Mouse (Mus musculus) MEL (cell line): Measurements from ENCODE around the gene Gm45213. TPM values are rescaled to one million over a fixed set of nuclear protein-coding genes. Genes with fewer than 3 reads are reported as not detected.

Experiments used
- DNase-seq: peaks from one replicate; pipeline ENCODE4 v3.0.0; 2011; ENCODE audit warnings: low read depth, low spot score
- H3K27ac ChIP-seq: 2 replicates; pipeline ENCODE4 v1.5.1; 2012; ENCODE audit warnings: low read depth, mild to moderate bottlenecking, control low read depth, low read length, moderate library complexity; ENCODE audit not compliant: control insufficient read depth
- H3K27me3 ChIP-seq, 2 experiments: fragments of 150-350 bp in 1 of 2; sonication (generic) in 1 of 2; 2 replicates each; pipeline ENCODE4 v1.6.1; 2012; ENCODE audit warnings: low read length in 2 of 2, mild to moderate bottlenecking in 2 of 2, improper control_type of control experiment in 1 of 2, moderate library complexity in 1 of 2; ENCODE audit not compliant: insufficient read depth in 2 of 2, control insufficient read depth in 1 of 2
- H3K36me3 ChIP-seq, 2 experiments: 2 replicates each; pipeline ENCODE4 v1.6.1; 2012 to 2014; ENCODE audit warnings: low read length in 2 of 2, improper control_type of control experiment in 1 of 2, inconsistent platforms in 1 of 2, mild to moderate bottlenecking in 1 of 2; ENCODE audit not compliant: insufficient read depth in 2 of 2, control insufficient read depth in 1 of 2
- H3K4me1 ChIP-seq, 2 experiments: fragments of 150-350 bp in 1 of 2; sonication (generic) in 1 of 2; 2 replicates each; pipeline ENCODE4 v1.6.1; 2012; ENCODE audit warnings: low read length in 2 of 2, improper control_type of control experiment in 1 of 2, mild to moderate bottlenecking in 1 of 2; ENCODE audit not compliant: insufficient read depth in 2 of 2, control insufficient read depth in 1 of 2
- H3K4me3 ChIP-seq, 2 experiments: fragments of 150-350 bp in 1 of 2; sonication (generic) in 1 of 2; 2 replicates each; pipeline ENCODE4 v1.5.1; 2012; ENCODE audit warnings: low read depth in 2 of 2, low read length in 2 of 2, mild to moderate bottlenecking in 2 of 2, moderate library complexity in 2 of 2, control low read depth in 1 of 2, improper control_type of control experiment in 1 of 2; ENCODE audit not compliant: control insufficient read depth in 1 of 2, insufficient read depth in 1 of 2
- H3K79me2 ChIP-seq: 2 replicates; pipeline ENCODE4 v1.6.1; 2012; ENCODE audit warnings: mild to moderate bottlenecking, low read length, moderate library complexity; ENCODE audit not compliant: control insufficient read depth, poor library complexity, insufficient read depth
- H3K9ac ChIP-seq: 2 replicates; pipeline ENCODE4 v1.6.1; 2012; ENCODE audit warnings: low read depth, mild to moderate bottlenecking, control low read depth, low read length, moderate library complexity; ENCODE audit not compliant: control insufficient read depth, poor library complexity, severe bottlenecking
- H3K9me3 ChIP-seq: fragments of 150-350 bp; sonication (generic); replicated peaks from 2 replicates; pipeline ENCODE4 v1.6.1; 2012; ENCODE audit warnings: mild to moderate bottlenecking, low read length, improper control_type of control experiment, moderate library complexity; ENCODE audit not compliant: insufficient read depth
- CTCF ChIP-seq, 3 experiments: IDR thresholded peaks in 2 of 3; conservative IDR thresholded peaks in 1 of 3; 2 replicates each; pipeline ENCODE4 v1.5.1; 2011 to 2012; ENCODE audit warnings: low read length in 3 of 3, low read depth in 2 of 3, mild to moderate bottlenecking in 2 of 3, improper control_type of control experiment in 1 of 3, inconsistent platforms in 1 of 3, mixed read lengths in 1 of 3, moderate library complexity in 1 of 3; ENCODE audit not compliant: control insufficient read depth in 1 of 3, insufficient read depth in 1 of 3, poor library complexity in 1 of 3, severe bottlenecking in 1 of 3
- ELF1 ChIP-seq: IDR thresholded peaks from 2 replicates; pipeline ENCODE4 v1.6.1; 2014; ENCODE audit warnings: low read depth, mild to moderate bottlenecking, inconsistent platforms, low read length, improper control_type of control experiment, moderate library complexity
- GABPA ChIP-seq: IDR thresholded peaks from 2 replicates; pipeline ENCODE4 v1.6.1; 2012; ENCODE audit warnings: low read depth, mild to moderate bottlenecking, inconsistent platforms, low read length, improper control_type of control experiment, moderate library complexity
- GATA1 ChIP-seq: IDR thresholded peaks from 2 replicates; pipeline ENCODE4 v1.6.1; 2011; ENCODE audit warnings: low read depth, low read length, improper control_type of control experiment
- HCFC1 ChIP-seq: IDR thresholded peaks from 2 replicates; pipeline ENCODE4 v1.6.1; 2012; ENCODE audit warnings: low read depth, mild to moderate bottlenecking, inconsistent platforms, low read length, improper control_type of control experiment, moderate library complexity
- KAT2A ChIP-seq: conservative IDR thresholded peaks from 2 replicates; pipeline ENCODE4 v1.6.1; 2012; ENCODE audit warnings: low read depth, low read length, improper control_type of control experiment, inconsistent platforms
- MAFK ChIP-seq: IDR thresholded peaks from 2 replicates; pipeline ENCODE4 v1.6.1; 2011; ENCODE audit warnings: low read depth, mild to moderate bottlenecking, low read length, improper control_type of control experiment, borderline replicate concordance
- MAZ ChIP-seq: IDR thresholded peaks from 2 replicates; pipeline ENCODE4 v1.6.1; 2012; ENCODE audit warnings: low read depth, mild to moderate bottlenecking, inconsistent platforms, low read length, improper control_type of control experiment
- MYC ChIP-seq: IDR thresholded peaks from 2 replicates; pipeline ENCODE4 v1.6.1; 2011; ENCODE audit warnings: low read depth, mild to moderate bottlenecking, low read length, improper control_type of control experiment, moderate library complexity
- NELFE ChIP-seq: IDR thresholded peaks from 2 replicates; pipeline ENCODE4 v1.6.1; 2011; ENCODE audit warnings: low read depth, low read length, improper control_type of control experiment
- NRF1 ChIP-seq: IDR thresholded peaks from 2 replicates; pipeline ENCODE4 v1.6.1; 2014; ENCODE audit warnings: low read depth, mild to moderate bottlenecking, inconsistent platforms, low read length, improper control_type of control experiment, moderate library complexity; ENCODE audit not compliant: poor library complexity, insufficient read depth, severe bottlenecking
- POLR2A ChIP-seq, 2 experiments: IDR thresholded peaks; 2 replicates each; pipeline ENCODE4 v1.6.1; 2011 to 2012; ENCODE audit warnings: low read length in 2 of 2, mild to moderate bottlenecking in 2 of 2, control low read depth in 1 of 2, improper control_type of control experiment in 1 of 2, low read depth in 1 of 2, moderate library complexity in 1 of 2; ENCODE audit not compliant: control insufficient read depth in 1 of 2, insufficient read depth in 1 of 2, poor library complexity in 1 of 2
- POLR2AphosphoS5 ChIP-seq: IDR thresholded peaks from 2 replicates; pipeline ENCODE4 v1.6.1; 2012; ENCODE audit warnings: low read depth, borderline replicate concordance, mild to moderate bottlenecking, inconsistent platforms, low read length, moderate library complexity, mixed read lengths
- RAD21 ChIP-seq: IDR thresholded peaks from 2 replicates; pipeline ENCODE4 v1.6.1; 2011; ENCODE audit warnings: mild to moderate bottlenecking, low read depth, low read length, improper control_type of control experiment
- RCOR1 ChIP-seq: IDR thresholded peaks from 2 replicates; pipeline ENCODE4 v1.6.1; 2012; ENCODE audit warnings: low read depth, mild to moderate bottlenecking, inconsistent platforms, low read length, improper control_type of control experiment
- SIN3A ChIP-seq: IDR thresholded peaks from 2 replicates; pipeline ENCODE4 v1.6.1; 2012; ENCODE audit warnings: low read length, improper control_type of control experiment, inconsistent platforms
- SMC3 ChIP-seq: IDR thresholded peaks from 2 replicates; pipeline ENCODE4 v1.6.1; 2011; ENCODE audit warnings: low read depth, low read length, improper control_type of control experiment
- TAL1 ChIP-seq: IDR thresholded peaks from 2 replicates; pipeline ENCODE4 v1.6.1; 2012; ENCODE audit warnings: mild to moderate bottlenecking, inconsistent platforms, low read length, moderate library complexity, mixed read lengths
- TBP ChIP-seq: IDR thresholded peaks from 2 replicates; pipeline ENCODE4 v1.8.0; 2011; ENCODE audit warnings: low read depth, low read length, improper control_type of control experiment
- TCF12 ChIP-seq: IDR thresholded peaks from 2 replicates; pipeline ENCODE4 v1.6.1; 2014; ENCODE audit warnings: low read depth, mild to moderate bottlenecking, inconsistent platforms, low read length, improper control_type of control experiment, moderate library complexity
- UBTF ChIP-seq: IDR thresholded peaks from 2 replicates; pipeline ENCODE4 v1.6.1; 2012; ENCODE audit warnings: low read depth, mild to moderate bottlenecking, inconsistent platforms, low read length, improper control_type of control experiment, moderate library complexity, borderline replicate concordance; ENCODE audit not compliant: insufficient read depth
- USF2 ChIP-seq, 2 experiments: IDR thresholded peaks; 2 replicates each; pipeline ENCODE4 v1.6.1; 2011 to 2012; ENCODE audit warnings: improper control_type of control experiment in 2 of 2, low read length in 2 of 2, borderline replicate concordance in 1 of 2, inconsistent platforms in 1 of 2, low read depth in 1 of 2, mild to moderate bottlenecking in 1 of 2; ENCODE audit not compliant: insufficient read depth in 1 of 2
- ZC3H11A ChIP-seq: IDR thresholded peaks from 2 replicates; pipeline ENCODE4 v1.6.1; 2012; ENCODE audit warnings: low read depth, mild to moderate bottlenecking, inconsistent platforms, low read length, improper control_type of control experiment
- ZKSCAN1 ChIP-seq: IDR thresholded peaks from 2 replicates; pipeline ENCODE4 v1.6.1; 2012; ENCODE audit warnings: low read depth, mild to moderate bottlenecking, inconsistent platforms, low read length, improper control_type of control experiment, moderate library complexity
- ZNF384 ChIP-seq: IDR thresholded peaks from 2 replicates; pipeline ENCODE4 v1.6.1; 2012; ENCODE audit warnings: low read depth, mild to moderate bottlenecking, inconsistent platforms, low read length, improper control_type of control experiment
- polyA plus RNA-seq, 2 experiments: library from polyadenylated mRNA; stranded (reverse) in 1 of 2; unstranded in 1 of 2; fragments of >175 nt in 1 of 2; fragments of >200 nt in 1 of 2; gene quantifications; 2 replicates each; pipeline versions ENCODE4 v1.2.1 to v1.2.4; 2012; ENCODE audit warnings: low replicate concordance in 2 of 2, low read depth in 1 of 2; ENCODE audit not compliant: insufficient read length in 2 of 2, insufficient read depth in 1 of 2, missing spikeins in 1 of 2
- total RNA-seq: library from RNA; depleted of rRNA; stranded (reverse); fragments of 300-350 nt; gene quantifications from 2 replicates; pipeline ENCODE4 v1.2.3, GENCODE M21; 2012

The Gm45213 gene
- total and polyA plus RNA-seq, 3 experiments = not detected

- H3K4me1 ChIP-seq = peaks cover 1 to 12% of the 10 kb centered on the region in 2 experiments
- no peaks in the 10 kb centered on the region for H3K27me3 ChIP-seq
- no peaks in the 10 kb centered on the region for H3K9me3 ChIP-seq
- H3K4me3 ChIP-seq = no peak overlapping the region
- H3K27ac ChIP-seq = no peak overlapping the region
- peaks cover 0 to 3% of the 10 kb centered on the region in 2 experiments; a peak in 1 of 4 replicates for H3K36me3 ChIP-seq
- no peak for DNase-seq
- peaks cover 8% of the 10 kb centered on the region for H3K79me2 ChIP-seq
- H3K9ac ChIP-seq = no peak overlapping the region
- TF ChIP-seq HCFC1 (no peak), RCOR1 (no peak), POLR2A (IDR thresholded peaks at IDR 0.05; ENCODE audit: control insufficient read depth in 1 of 2, insufficient read depth in 1 of 2, low read depth in 1 of 2, low read length in 2 of 2, poor library complexity in 1 of 2) (no peak), TAL1 (no peak), KAT2A (no peak), GATA1 (no peak), CTCF (IDR thresholded peaks at IDR 0.05 in 2 of 3, conservative IDR thresholded peaks at IDR 0.05 in 1 of 3; ENCODE audit: control insufficient read depth in 1 of 3, insufficient read depth in 1 of 3, low read depth in 2 of 3, low read length in 3 of 3, poor library complexity in 1 of 3, severe bottlenecking in 1 of 3) (no peak), ZNF384 (no peak), ZKSCAN1 (no peak), UBTF (no peak), RAD21 (no peak), TCF12 (no peak), MAZ (no peak), NRF1 (no peak), NELFE (no peak), POLR2AphosphoS5 (no peak)
These were observed 62.4 kb downstream of the Gm45213 start for GRCm38 (mm10) chr7:66105771-66106170.

- Histone ChIP-seq H3K9ac (no peak overlapping the region), H3K4me3 (no peak overlapping the region), H3K4me1 (peaks cover 2 to 14% of the 10 kb centered on the region in 2 experiments)
These were observed 63.2 kb downstream of the Gm45213 start for GRCm38 (mm10) chr7:66106581-66107056.

More at GRCm38 (mm10) chr7:66106581-66107056, 63.2 kb downstream of the Gm45213 start:
- TF ChIP-seq ZC3H11A = no peak
- TF ChIP-seq USF2 (IDR thresholded peaks at IDR 0.05; ENCODE audit: borderline replicate concordance in 1 of 2, insufficient read depth in 1 of 2, low read depth in 1 of 2, low read length in 2 of 2) = no peak
- TF ChIP-seq NRF1 = no peak
- no peak for TF ChIP-seq SIN3A
- TF ChIP-seq MYC = no peak
- TF ChIP-seq POLR2AphosphoS5 = no peak
- no peak for TF ChIP-seq TBP
- no peak for TF ChIP-seq TAL1
- no peak for TF ChIP-seq MAFK
- TF ChIP-seq SMC3 = no peak
- TF ChIP-seq GABPA = no peak
- TF ChIP-seq CTCF (IDR thresholded peaks at IDR 0.05 in 2 of 3, conservative IDR thresholded peaks at IDR 0.05 in 1 of 3; ENCODE audit: control insufficient read depth in 1 of 3, insufficient read depth in 1 of 3, low read depth in 2 of 3, low read length in 3 of 3, poor library complexity in 1 of 3, severe bottlenecking in 1 of 3) = no peak
- TF ChIP-seq ELF1 = no peak
- no peak for TF ChIP-seq KAT2A
- TF ChIP-seq HCFC1 = no peak
- DNase-seq = peak; percentile 46
- H3K79me2 ChIP-seq = peaks cover 12% of the 10 kb centered on the region
- H3K36me3 ChIP-seq = peaks cover 0 to 7% of the 10 kb centered on the region in 2 experiments; a peak in 2 of 4 replicates
- no peaks in the 10 kb centered on the region for H3K27me3 ChIP-seq
- H3K27ac ChIP-seq = no peak overlapping the region
- no peaks in the 10 kb centered on the region for H3K9me3 ChIP-seq
